Mouse (Mus musculus) megakaryocyte, embryonic 14.5 days (primary cell): ENCODE results near the gene Rad51b. TPM values are rescaled to one million over a fixed set of nuclear protein-coding genes. Genes with fewer than 3 reads are reported as not detected.

Source experiments
- H3K27me3 ChIP-seq: replicated peaks from 2 replicates; pipeline ENCODE3; 2012; ENCODE audit warnings: inconsistent platforms
- H3K36me3 ChIP-seq: replicated peaks from 2 replicates; pipeline ENCODE3; 2012; ENCODE audit warnings: low read length, inconsistent platforms, mixed read lengths
- H3K4me1 ChIP-seq: 2 replicates; pipeline ENCODE4 v1.6.1; 2012; ENCODE audit warnings: inconsistent platforms
- H3K4me3 ChIP-seq: replicated peaks from 2 replicates; pipeline ENCODE3; 2012; ENCODE audit warnings: moderate library complexity, mild to moderate bottlenecking, inconsistent platforms
- H3K9me3 ChIP-seq: 2 replicates; pipeline ENCODE4 v1.6.1; 2012; ENCODE audit warnings: inconsistent platforms
- FLI1 ChIP-seq: IDR thresholded peaks from 2 replicates; pipeline ENCODE4 v1.6.1; 2012; ENCODE audit warnings: low read length, inconsistent platforms, mixed read lengths
- GATA1 ChIP-seq: IDR thresholded peaks from 3 replicates; pipeline ENCODE4 v1.6.1; 2012; ENCODE audit warnings: mixed read lengths, low read length, inconsistent platforms, borderline replicate concordance
- polyA plus RNA-seq: library from polyadenylated mRNA; stranded (reverse); fragments of >175 nt; gene quantifications from 2 replicates; pipeline ENCODE4 v1.2.3, GENCODE M21; 2012; ENCODE audit warnings: low replicate concordance; ENCODE audit not compliant: insufficient read depth

The Rad51b gene
- polyA plus RNA-seq, 1 experiment: 0.30 TPM

DNA sequence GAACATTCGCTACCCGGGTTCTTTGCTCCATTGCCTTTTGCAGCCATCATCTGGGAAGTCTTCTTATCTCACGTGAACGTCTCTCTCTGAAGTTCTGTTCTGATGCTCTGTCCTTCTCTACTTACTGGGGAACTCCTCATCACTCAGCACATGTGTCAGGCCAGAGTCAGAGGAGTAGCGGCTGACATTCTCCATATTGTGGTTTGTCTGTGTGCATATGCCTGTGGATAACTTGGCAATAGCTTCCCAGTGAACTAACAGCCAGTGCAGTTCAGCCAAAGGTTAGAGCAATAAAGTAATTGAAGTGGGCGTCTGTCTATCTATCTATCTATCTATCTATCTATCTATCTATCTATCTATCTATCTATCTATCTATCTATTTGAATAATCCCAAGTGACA, 90.8 kb downstream of the Rad51b start:
- H3K9me3 ChIP-seq: no peaks in the 10 kb centered on the region
- H3K4me3 ChIP-seq: no peak overlapping the region
- no peaks in the 10 kb centered on the region for H3K27me3 ChIP-seq
- no peaks in the 10 kb centered on the region for H3K36me3 ChIP-seq
- no peaks in the 10 kb centered on the region for H3K4me1 ChIP-seq
- TF ChIP-seq GATA1 (no peak), FLI1 (no peak)

DNA sequence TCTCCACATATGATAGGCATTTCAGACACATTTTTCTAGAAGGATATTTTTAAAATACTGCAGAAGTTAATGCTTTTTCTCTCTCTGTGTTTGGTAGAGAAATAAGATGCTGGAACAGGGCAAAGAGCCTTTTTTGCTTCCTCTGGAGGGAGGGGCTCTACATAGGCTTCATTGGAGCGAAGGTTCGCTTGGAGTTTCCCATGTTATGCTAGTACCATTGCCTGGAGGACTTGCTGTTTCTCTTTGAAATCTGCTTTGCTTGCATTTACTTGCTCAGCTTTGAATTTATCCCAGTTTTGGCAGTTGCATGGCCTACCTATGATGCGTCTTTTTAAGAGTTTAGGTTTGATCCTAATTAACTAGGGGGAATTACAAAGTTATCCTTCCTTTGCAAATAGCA, 92.2 kb downstream of the Rad51b start:
- Histone ChIP-seq H3K4me1 (no peaks in the 10 kb centered on the region), H3K36me3 (no peaks in the 10 kb centered on the region), H3K4me3 (no peak overlapping the region), H3K27me3 (no peaks in the 10 kb centered on the region), H3K9me3 (no peaks in the 10 kb centered on the region)
- TF ChIP-seq GATA1: no peak
- TF ChIP-seq FLI1: no peak

DNA sequence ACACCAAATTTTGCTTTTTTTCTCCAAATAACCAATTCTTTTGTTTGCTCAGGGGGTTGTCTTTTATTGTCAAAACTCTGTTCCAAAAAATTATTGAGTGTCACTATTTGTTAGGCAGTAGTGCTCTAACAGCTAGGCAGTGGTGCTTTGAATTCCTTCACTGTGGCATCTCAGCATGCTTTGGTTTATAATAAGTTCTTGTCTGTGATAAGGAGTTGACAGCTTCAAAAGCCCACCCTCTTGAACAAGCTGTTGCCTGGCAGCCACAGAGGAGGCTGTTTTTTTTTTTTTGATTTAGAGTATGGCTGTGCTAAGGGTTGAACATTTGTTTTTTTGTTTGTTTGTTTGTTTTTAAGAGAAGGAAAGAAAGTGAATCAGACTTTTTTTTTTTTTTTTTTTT, 92.9 kb downstream of the Rad51b start:
- H3K4me3 ChIP-seq: no peak overlapping the region
- H3K9me3 ChIP-seq: no peaks in the 10 kb centered on the region
- H3K27me3 ChIP-seq: no peaks in the 10 kb centered on the region
- no peaks in the 10 kb centered on the region for H3K4me1 ChIP-seq
- H3K36me3 ChIP-seq: no peaks in the 10 kb centered on the region
- no peak for TF ChIP-seq GATA1
- no peak for TF ChIP-seq FLI1

DNA sequence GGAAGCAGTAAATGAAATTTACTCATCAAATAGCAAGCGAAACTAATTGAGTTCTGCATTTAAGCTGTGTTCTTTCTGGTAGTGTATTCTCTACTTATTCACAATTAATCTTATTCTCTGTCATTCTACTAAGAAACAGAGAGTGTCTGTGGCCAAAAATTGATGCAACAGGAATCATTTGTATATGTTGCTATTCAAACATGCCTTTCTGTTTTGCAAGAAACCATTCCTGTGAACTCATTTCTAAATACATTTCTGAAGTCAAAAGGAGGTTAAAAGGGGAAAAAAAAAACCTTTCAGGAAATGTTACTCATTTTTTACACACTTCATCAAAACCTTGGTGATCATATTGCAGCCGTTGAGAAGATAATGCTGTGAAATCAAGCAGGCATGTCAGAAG, 96.6 kb downstream of the Rad51b start:
- Histone ChIP-seq H3K9me3 (no peaks in the 10 kb centered on the region), H3K27me3 (no peaks in the 10 kb centered on the region), H3K4me3 (no peak overlapping the region), H3K36me3 (no peaks in the 10 kb centered on the region), H3K4me1 (no peaks in the 10 kb centered on the region)
- TF ChIP-seq GATA1 (no peak), FLI1 (no peak)

DNA sequence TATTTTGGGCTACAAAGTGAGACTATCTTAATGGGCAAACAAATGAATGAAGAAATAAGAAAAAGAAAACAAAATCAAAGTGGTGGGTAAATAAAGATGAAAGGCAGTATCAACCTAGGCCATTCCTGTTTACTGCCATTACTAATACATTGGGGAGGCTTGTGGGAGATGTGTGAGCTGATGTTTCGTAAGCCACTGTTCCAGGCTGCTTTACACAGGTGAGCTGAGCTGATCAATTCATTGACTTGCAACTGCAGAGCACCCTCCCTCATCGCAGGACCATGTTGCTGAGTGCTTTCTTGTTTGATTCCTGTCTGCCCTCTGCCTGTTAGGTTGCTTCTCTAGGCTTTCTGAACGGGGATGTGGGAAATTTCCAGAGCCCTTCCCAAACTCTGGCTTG, 106.9 kb downstream of the Rad51b start:
- Histone ChIP-seq H3K9me3 (0 out of 2 replicates have a peak, but pooled peaks cover 4% of the 10 kb centered on the region), H3K4me1 (no peaks in the 10 kb centered on the region), H3K36me3 (no peaks in the 10 kb centered on the region), H3K27me3 (no peaks in the 10 kb centered on the region), H3K4me3 (no peak overlapping the region)
- no peak for TF ChIP-seq GATA1

DNA sequence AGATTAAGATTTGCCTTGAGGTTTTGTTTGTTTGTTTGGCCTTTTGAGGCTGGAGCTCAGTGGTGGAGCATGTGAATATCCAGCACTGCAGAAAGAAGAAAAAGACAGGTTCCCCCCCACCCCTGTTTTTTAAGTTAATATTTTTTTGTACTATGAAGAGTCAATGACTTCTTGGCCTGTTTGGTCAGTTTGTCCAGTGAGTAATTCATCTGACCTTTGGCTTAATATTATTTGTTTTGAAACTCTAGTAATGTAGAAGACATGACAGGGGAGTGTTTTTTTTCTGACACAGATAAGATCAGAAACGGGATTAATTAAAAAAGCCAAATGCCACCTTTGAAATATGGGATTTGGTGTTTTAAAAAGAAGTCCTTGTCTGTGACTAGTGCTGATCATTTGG, 107.4 kb downstream of the Rad51b start:
- no peak for TF ChIP-seq GATA1
- Histone ChIP-seq H3K27me3 (no peaks in the 10 kb centered on the region), H3K4me1 (no peaks in the 10 kb centered on the region), H3K9me3 (0 out of 2 replicates have a peak, but pooled peaks cover 4% of the 10 kb centered on the region), H3K4me3 (no peak overlapping the region), H3K36me3 (no peaks in the 10 kb centered on the region)

DNA sequence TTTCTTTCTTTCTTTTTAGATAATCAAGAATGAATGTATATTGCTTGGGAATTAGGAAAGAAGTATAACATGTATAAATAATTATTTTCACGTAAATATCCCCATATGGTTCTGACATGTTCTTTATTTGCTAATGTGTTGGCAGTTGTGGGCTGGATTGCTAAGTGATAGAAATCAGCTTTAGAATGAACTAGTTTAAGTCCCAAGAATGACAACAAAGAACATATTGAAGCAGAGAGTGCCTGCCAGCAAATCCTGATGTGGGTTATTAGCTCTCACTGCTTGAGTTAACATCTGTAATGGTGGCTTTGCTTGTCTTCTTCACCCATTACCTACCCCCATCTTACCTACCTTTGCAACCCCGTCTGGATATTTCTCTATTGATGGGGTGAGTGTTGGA, 111.6 kb downstream of the Rad51b start:
- Histone ChIP-seq H3K36me3 (no peaks in the 10 kb centered on the region), H3K4me3 (no peak overlapping the region)

DNA sequence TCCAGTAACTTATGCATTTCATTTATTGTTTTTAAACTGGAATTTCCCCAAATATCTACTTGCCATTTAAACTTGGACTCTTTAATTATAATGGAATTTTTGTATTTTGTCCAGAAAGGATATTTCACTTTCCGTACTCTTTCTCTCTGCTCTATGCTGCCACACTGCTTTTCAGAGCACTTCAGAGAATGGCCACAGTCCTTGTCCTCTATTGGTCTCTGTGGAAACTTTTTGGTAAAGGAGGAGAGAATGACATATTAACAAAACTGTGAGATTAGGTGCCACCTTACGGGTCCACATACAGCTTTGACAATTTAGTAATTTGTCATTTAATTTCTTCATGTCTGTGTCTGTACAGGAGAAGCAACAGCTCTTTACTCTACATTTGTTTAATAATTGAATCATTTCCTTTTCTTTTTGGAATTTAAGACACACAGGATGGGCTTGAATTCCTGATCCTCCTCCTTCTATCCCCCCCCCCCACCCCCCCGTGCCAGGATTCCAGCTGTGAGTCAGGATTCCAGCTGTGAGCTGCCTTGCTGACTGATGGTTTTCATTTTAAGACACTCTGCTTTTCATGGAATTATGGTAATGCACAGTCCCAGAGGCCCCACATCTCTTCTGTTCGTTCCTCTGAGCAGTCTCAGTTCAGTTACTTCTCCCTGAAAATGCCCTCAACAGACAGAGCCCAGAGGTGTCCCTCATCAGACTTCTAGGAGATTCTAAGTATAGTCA, 112.2 kb downstream of the Rad51b start:
- TF ChIP-seq FLI1: no peak
- no peak for TF ChIP-seq GATA1
- Histone ChIP-seq H3K4me1 (no peaks in the 10 kb centered on the region), H3K4me3 (no peak overlapping the region), H3K9me3 (no peaks in the 10 kb centered on the region), H3K36me3 (no peaks in the 10 kb centered on the region), H3K27me3 (no peaks in the 10 kb centered on the region)

More for the DNA sequence above, 111.6 kb downstream of the Rad51b start:
- Histone ChIP-seq H3K9me3 (no peaks in the 10 kb centered on the region), H3K4me1 (no peaks in the 10 kb centered on the region), H3K27me3 (no peaks in the 10 kb centered on the region)
- no peak for TF ChIP-seq FLI1
- TF ChIP-seq GATA1: no peak

DNA sequence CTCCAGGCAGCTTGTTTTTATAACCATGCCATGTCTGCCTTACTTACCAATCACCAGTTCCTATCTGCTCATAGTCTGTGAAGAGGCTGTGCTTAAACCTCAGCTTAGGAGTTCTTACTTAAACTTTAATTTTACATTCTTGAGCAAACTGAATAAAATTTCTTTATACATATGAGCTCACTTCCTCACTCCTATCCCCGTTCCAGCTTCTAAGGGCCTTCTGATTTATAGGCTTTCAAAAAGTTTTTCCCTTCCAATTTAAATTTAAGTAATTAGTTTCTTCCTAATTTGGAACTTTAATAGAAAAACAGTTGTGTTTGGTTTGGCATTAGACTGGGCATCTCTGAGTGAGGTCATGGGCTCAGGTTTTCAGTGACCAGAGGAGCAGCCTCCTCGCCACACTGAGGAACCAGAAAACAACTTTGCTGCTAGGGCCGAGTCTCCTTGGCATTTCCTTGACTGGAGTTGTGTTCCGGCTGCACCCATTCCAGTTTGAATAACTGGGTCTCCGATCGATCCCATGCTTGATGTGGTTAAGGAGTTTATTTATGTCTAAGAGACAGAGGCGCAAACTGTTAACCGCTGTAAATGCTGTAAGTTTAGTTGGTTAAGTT, 115.9 kb downstream of the Rad51b start:
- Histone ChIP-seq H3K27me3 (no peaks in the 10 kb centered on the region), H3K36me3 (no peaks in the 10 kb centered on the region), H3K4me1 (no peaks in the 10 kb centered on the region), H3K9me3 (no peaks in the 10 kb centered on the region), H3K4me3 (no peak overlapping the region)
- no peak for TF ChIP-seq GATA1
- TF ChIP-seq FLI1: no peak

DNA sequence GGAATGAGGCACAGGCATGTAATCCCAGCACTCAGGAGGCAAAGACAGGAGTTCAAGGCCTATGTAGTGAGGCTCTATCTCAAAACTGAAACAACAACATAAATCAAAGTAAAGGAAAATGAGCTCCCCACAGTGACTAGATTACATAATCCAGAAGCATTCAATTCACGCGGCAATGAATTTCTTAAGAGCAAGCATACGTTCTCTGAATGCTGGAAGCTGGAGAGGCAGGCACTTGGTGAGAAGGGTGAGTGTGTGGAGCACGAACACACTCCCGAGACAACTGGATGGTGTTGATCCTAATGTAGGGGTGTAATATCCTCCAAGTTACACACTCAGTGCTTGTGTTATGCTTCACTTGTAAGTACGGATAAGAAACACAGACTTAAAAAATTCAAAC, 120.3 kb downstream of the Rad51b start:
- Histone ChIP-seq H3K36me3 (no peaks in the 10 kb centered on the region), H3K4me3 (no peak overlapping the region), H3K4me1 (no peaks in the 10 kb centered on the region), H3K27me3 (no peaks in the 10 kb centered on the region), H3K9me3 (no peaks in the 10 kb centered on the region)
- TF ChIP-seq FLI1: no peak
- no peak for TF ChIP-seq GATA1

DNA sequence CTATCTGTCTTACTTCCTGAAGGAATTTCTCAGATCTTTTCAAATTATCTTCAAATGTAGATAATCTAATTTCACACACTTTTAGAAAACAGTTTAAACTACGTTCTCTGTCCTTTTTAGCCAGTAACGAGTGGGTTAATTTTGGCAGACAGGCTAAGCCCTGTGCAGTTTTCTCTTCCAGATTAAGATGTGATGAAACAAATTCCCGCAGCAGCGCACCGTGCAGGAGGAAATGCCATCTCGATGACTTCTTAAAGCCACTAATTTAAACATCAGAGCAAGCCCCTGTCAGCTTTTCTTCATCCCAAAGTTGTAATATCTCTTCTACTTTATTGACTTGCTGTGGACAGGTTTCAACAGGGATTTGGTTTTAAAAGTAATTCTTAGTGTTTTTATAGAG, 123.5 kb downstream of the Rad51b start:
- peaks cover 18% of the 10 kb centered on the region for H3K9me3 ChIP-seq
- H3K36me3 ChIP-seq: peaks cover 6% of the 10 kb centered on the region
- no peaks in the 10 kb centered on the region for H3K27me3 ChIP-seq
- no peak overlapping the region for H3K4me3 ChIP-seq
- no peak for TF ChIP-seq FLI1
- TF ChIP-seq GATA1: no peak
- peaks cover 4% of the 10 kb centered on the region; the same call in 1 of the 2 replicates for H3K4me1 ChIP-seq
